Mouse (Mus musculus): ENCODE measurements around the gene Tnfaip1. TPM values are rescaled to one million over a fixed set of nuclear protein-coding genes. Genes with fewer than 3 reads are reported as not detected.
A peak's percentile ranks its signal among the peaks of the same experiment; 100 is the strongest.

The Tnfaip1 gene
- polyA plus RNA-seq, 2 experiments: 6.7 to 12.6 TPM

- WGBS (ENCODE audit: insufficient replicate concordance): 45% methylated on average over 8 of the region's 8 CpGs
- Histone ChIP-seq H3K27me3 (ENCODE audit: control insufficient read depth, insufficient read depth, low read length) (no peaks in the 10 kb centered on the region), H3K4me1 (replicated peaks; ENCODE audit: control insufficient read depth in 2 of 2, insufficient read depth in 2 of 2, low read length in 1 of 2) (peaks cover 3 to 24% of the 10 kb centered on the region in 2 experiments; a peak in 3 of 4 replicates), H3K4me2 (ENCODE audit: low read depth) (no peak overlapping the region), H3K4me3 (ENCODE audit: insufficient read depth in 1 of 2, low read depth in 2 of 2, low read length in 2 of 2) (no peak overlapping the region), H3K27ac (no peak overlapping the region), H3K9ac (replicated peaks) (no peak overlapping the region), H3K9me3 (ENCODE audit: control insufficient read depth, low read length) (no peaks in the 10 kb centered on the region), H3K36me3 (replicated peaks; ENCODE audit: control insufficient read depth, insufficient read depth, low read depth) (peaks cover 18% of the 10 kb centered on the region)
- DNase-seq (ENCODE audit: low read depth in 3 of 3, low spot score in 3 of 3): no peak
- ATAC-seq (ENCODE audit: insufficient read depth): no peak
- TF ChIP-seq EP300 (IDR thresholded peaks at IDR 0.05; ENCODE audit: low read depth) (no peak), CTCF (IDR thresholded peaks at IDR 0.05; ENCODE audit: low read depth) (no peak)
Observed at GRCm38 (mm10) chr11:78545181-78545580, 9.0 kb upstream of the Tnfaip1 start.

DNA sequence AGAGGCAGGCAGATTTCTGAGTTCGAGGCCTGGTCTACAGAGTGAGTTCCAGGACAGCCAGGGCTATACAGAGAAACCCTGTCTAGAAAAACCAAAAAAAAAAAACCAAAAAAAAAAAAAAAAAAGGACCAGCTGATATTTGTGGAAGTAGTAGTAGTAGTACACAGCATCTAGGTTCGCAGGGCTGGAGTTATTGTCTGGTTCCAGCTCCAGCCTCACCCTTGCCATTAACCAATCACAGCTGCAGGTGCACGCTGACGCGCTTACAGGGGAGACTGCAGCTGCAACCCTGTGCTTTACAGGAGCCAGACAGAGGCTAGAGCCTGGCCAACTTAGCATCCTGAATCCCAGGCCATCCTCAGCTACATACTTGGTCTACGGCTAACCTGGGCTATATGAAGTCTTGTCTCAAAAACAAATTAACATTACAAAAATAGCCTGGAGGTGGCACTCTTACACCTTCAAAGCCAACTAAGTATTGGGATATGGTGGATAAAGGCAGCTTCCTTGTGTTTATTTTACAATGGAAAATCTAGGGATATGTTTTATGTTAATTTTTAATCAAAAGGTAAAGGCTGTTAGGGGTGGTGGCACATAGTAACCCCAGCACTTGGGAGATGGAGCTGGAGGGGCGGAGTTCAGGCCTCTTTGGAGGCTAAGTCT is 8.4 kb upstream of the Tnfaip1 start:
- no peak overlapping the region for H3K4me2 ChIP-seq (ENCODE audit: low read depth)
- TF ChIP-seq CTCF (IDR thresholded peaks at IDR 0.05; ENCODE audit: low read depth) (no peak), EP300 (IDR thresholded peaks at IDR 0.05; ENCODE audit: low read depth) (no peak)
- no peak for DNase-seq (ENCODE audit: low read depth in 3 of 3, low spot score in 3 of 3)
- no peaks in the 10 kb centered on the region for H3K9me3 ChIP-seq (ENCODE audit: control insufficient read depth, low read length)
- no peaks in the 10 kb centered on the region for H3K27me3 ChIP-seq (ENCODE audit: control insufficient read depth, insufficient read depth, low read length)
- H3K9ac ChIP-seq (replicated peaks): no peak overlapping the region
- WGBS (ENCODE audit: insufficient replicate concordance): 80% methylated on average over 7 of the region's 7 CpGs
- no peak for ATAC-seq (ENCODE audit: insufficient read depth)
- H3K4me3 ChIP-seq (ENCODE audit: insufficient read depth in 1 of 2, low read depth in 2 of 2, low read length in 2 of 2): no peak overlapping the region
- peaks cover 2 to 22% of the 10 kb centered on the region in 2 experiments; a peak in 3 of 4 replicates for H3K4me1 ChIP-seq (replicated peaks; ENCODE audit: control insufficient read depth in 2 of 2, insufficient read depth in 2 of 2, low read length in 1 of 2)
- no peak overlapping the region for H3K27ac ChIP-seq
- H3K36me3 ChIP-seq (replicated peaks; ENCODE audit: control insufficient read depth, insufficient read depth, low read depth): peaks cover 23% of the 10 kb centered on the region

- 72% methylated on average over 3 of the region's 3 CpGs for WGBS (ENCODE audit: insufficient replicate concordance)
- Histone ChIP-seq H3K4me2 (ENCODE audit: low read depth) (no peak overlapping the region), H3K4me3 (ENCODE audit: insufficient read depth in 1 of 2, low read depth in 2 of 2, low read length in 2 of 2) (no peak overlapping the region), H3K27me3 (ENCODE audit: control insufficient read depth, insufficient read depth, low read length) (no peaks in the 10 kb centered on the region), H3K9ac (replicated peaks) (no peak overlapping the region), H3K36me3 (replicated peaks; ENCODE audit: control insufficient read depth, insufficient read depth, low read depth) (peaks cover 32% of the 10 kb centered on the region), H3K4me1 (replicated peaks; ENCODE audit: control insufficient read depth in 2 of 2, insufficient read depth in 2 of 2, low read length in 1 of 2) (peaks cover 8 to 15% of the 10 kb centered on the region in 2 experiments; a peak in 3 of 4 replicates), H3K27ac (no peak overlapping the region), H3K9me3 (ENCODE audit: control insufficient read depth, low read length) (no peaks in the 10 kb centered on the region)
- no peak for DNase-seq (ENCODE audit: low read depth in 3 of 3, low spot score in 3 of 3)
- no peak for ATAC-seq (ENCODE audit: insufficient read depth)
- no peak for TF ChIP-seq CTCF (IDR thresholded peaks at IDR 0.05; ENCODE audit: low read depth)
- no peak for TF ChIP-seq EP300 (IDR thresholded peaks at IDR 0.05; ENCODE audit: low read depth)
Observed at GRCm38 (mm10) chr11:78540358-78540757, 4.2 kb upstream of the Tnfaip1 start.

GRCm38 (mm10) chr11:78536690-78537084 is 555 bp upstream of the Tnfaip1 start:
- Histone ChIP-seq H3K4me2 (ENCODE audit: low read depth) (peak overlapping the region; percentile 97), H3K27me3 (ENCODE audit: control insufficient read depth, insufficient read depth, low read length) (no peaks in the 10 kb centered on the region), H3K4me3 (ENCODE audit: insufficient read depth in 1 of 2, low read depth in 2 of 2, low read length in 2 of 2) (peak overlapping the region; percentile 72 to 78), H3K9ac (replicated peaks) (peak overlapping the region; percentile 80), H3K4me1 (replicated peaks; ENCODE audit: control insufficient read depth in 2 of 2, insufficient read depth in 2 of 2, low read length in 1 of 2) (peaks cover 13 to 18% of the 10 kb centered on the region in 2 experiments), H3K9me3 (ENCODE audit: control insufficient read depth, low read length) (no peaks in the 10 kb centered on the region), H3K36me3 (replicated peaks; ENCODE audit: control insufficient read depth, insufficient read depth, low read depth) (peaks cover 26% of the 10 kb centered on the region), H3K27ac (peak overlapping the region; percentile 48)
- TF ChIP-seq CTCF (IDR thresholded peaks at IDR 0.05; ENCODE audit: low read depth) (no peak), EP300 (IDR thresholded peaks at IDR 0.05; ENCODE audit: low read depth) (no peak)
- no peak for DNase-seq (ENCODE audit: low read depth in 3 of 3, low spot score in 3 of 3)
- no peak for ATAC-seq (ENCODE audit: insufficient read depth)
- 2% methylated on average over 14 of the region's 14 CpGs for WGBS (ENCODE audit: insufficient replicate concordance)

GRCm38 (mm10) chr11:78535376-78536079 is 604 bp downstream of the Tnfaip1 start:
- DNase-seq (ENCODE audit: low read depth in 3 of 3, low spot score in 3 of 3): peak in 1 of 3 experiments; percentile 52

More at GRCm38 (mm10) chr11:78535376-78536079, 604 bp downstream of the Tnfaip1 start:
- H3K9ac ChIP-seq (replicated peaks): peak overlapping the region; percentile 68
- TF ChIP-seq CTCF (IDR thresholded peaks at IDR 0.05; ENCODE audit: low read depth): no peak
- TF ChIP-seq EP300 (IDR thresholded peaks at IDR 0.05; ENCODE audit: low read depth): no peak
- peak overlapping the region; percentile 97 for H3K4me2 ChIP-seq (ENCODE audit: low read depth)
- peak overlapping the region; percentile 69 for H3K27ac ChIP-seq
- peak overlapping the region; percentile 60 to 78 for H3K4me3 ChIP-seq (ENCODE audit: insufficient read depth in 1 of 2, low read depth in 2 of 2, low read length in 2 of 2)
- peaks cover 13 to 18% of the 10 kb centered on the region in 2 experiments for H3K4me1 ChIP-seq (replicated peaks; ENCODE audit: control insufficient read depth in 2 of 2, insufficient read depth in 2 of 2, low read length in 1 of 2)
- WGBS (ENCODE audit: insufficient replicate concordance): 2% methylated on average over 23 of the region's 23 CpGs
- H3K36me3 ChIP-seq (replicated peaks; ENCODE audit: control insufficient read depth, insufficient read depth, low read depth): peaks cover 18% of the 10 kb centered on the region
- ATAC-seq (ENCODE audit: insufficient read depth): no peak
- no peaks in the 10 kb centered on the region for H3K9me3 ChIP-seq (ENCODE audit: control insufficient read depth, low read length)
- H3K27me3 ChIP-seq (ENCODE audit: control insufficient read depth, insufficient read depth, low read length): no peaks in the 10 kb centered on the region
